Mouse (Mus musculus) liver, adult 2 months (tissue): Measurements from ENCODE around the gene Bcas3.

ENCODE experiments used
- CTCF ChIP-seq: fragments of 200-500 bp; IDR thresholded peaks from 2 replicates; pipeline ENCODE4 v1.5.1; 2011; ENCODE audit warnings: low read depth, low read length, control low read depth
- POLR2A ChIP-seq: fragments of 200-500 bp; IDR thresholded peaks from 2 replicates; pipeline ENCODE4 v1.6.1; 2011; ENCODE audit warnings: low read length, control low read depth; ENCODE audit not compliant: insufficient read depth; ENCODE audit errors: extremely low read depth

DNA sequence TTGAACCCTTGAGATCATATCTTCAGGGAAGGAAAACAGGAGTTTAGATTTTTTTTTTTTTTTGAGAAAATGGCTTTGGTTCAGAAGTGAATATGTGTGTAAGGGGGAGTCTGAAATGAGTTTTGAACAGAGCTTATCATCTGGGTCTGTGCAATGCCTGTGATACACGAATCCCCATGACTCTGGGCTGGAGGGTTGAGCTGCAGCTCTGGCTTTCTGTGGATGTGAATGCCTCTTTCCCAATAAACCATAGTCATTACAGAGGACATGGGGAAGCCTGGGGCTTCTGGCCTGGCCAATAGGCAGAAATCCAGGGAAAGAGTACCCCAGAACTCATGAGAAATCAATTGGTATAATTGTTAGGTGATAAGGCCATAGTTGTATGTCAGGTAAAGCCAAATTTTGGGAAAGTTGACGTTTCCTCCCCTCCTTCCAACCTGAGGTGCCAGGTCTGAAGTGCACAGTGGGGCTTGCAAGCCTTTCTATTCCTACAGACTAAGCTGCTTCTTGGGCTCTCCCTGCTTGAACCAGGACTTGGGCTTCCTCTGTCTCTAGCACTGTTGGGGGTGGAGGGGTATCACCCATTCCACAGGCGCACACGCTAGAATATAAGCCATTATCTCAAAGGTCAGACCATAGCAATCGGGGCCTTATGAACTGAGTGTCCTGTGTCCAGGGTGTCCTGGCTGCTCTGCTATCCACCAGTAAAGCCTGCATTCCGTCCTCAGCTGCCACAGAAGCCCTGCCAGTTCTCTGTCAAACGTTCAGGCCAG is 486.5 kb downstream of the Bcas3 start:
- TF ChIP-seq POLR2A: no peak
- TF ChIP-seq CTCF: no peak
